Mouse (Mus musculus) ES-E14 (cell line): ENCODE data around the gene Ltf.

Experiments
- CHD2 ChIP-seq: IDR thresholded peaks from 2 replicates; pipeline ENCODE4 v1.6.1; 2014; ENCODE audit warnings: mild to moderate bottlenecking, low read depth, low read length, inconsistent platforms
- HCFC1 ChIP-seq: IDR thresholded peaks from 2 replicates; pipeline ENCODE4 v1.6.1; 2012; ENCODE audit warnings: low read length, inconsistent platforms, borderline replicate concordance; ENCODE audit not compliant: insufficient read depth
- MAFK ChIP-seq: IDR thresholded peaks from 2 replicates; pipeline ENCODE4 v1.6.1; 2014; ENCODE audit warnings: mild to moderate bottlenecking, low read depth, low read length, inconsistent platforms; ENCODE audit not compliant: insufficient read depth
- ZC3H11A ChIP-seq: IDR thresholded peaks from 2 replicates; pipeline ENCODE4 v1.6.1; 2012; ENCODE audit warnings: low read depth, mild to moderate bottlenecking, inconsistent platforms, low read length, borderline replicate concordance
- ZNF384 ChIP-seq: IDR thresholded peaks from 2 replicates; pipeline ENCODE4 v1.6.1; 2012; ENCODE audit warnings: low read depth, low read length, inconsistent platforms

GRCm38 (mm10) chr9:110990204-110990603 lies 28.9 kb upstream of the Ltf start, which contains the start of gene Rtp3:
- TF ChIP-seq ZC3H11A (no peak), CHD2 (no peak), ZNF384 (no peak), HCFC1 (no peak), MAFK (no peak)
